Mouse (Mus musculus): ENCODE measurements around the gene Ino80e. TPM values are rescaled to one million over a fixed set of nuclear protein-coding genes. Genes with fewer than 3 reads are reported as not detected.

Gene Ino80e
- polyA plus RNA-seq, 1 experiment from 2014 or later, result 124 TPM

DNA sequence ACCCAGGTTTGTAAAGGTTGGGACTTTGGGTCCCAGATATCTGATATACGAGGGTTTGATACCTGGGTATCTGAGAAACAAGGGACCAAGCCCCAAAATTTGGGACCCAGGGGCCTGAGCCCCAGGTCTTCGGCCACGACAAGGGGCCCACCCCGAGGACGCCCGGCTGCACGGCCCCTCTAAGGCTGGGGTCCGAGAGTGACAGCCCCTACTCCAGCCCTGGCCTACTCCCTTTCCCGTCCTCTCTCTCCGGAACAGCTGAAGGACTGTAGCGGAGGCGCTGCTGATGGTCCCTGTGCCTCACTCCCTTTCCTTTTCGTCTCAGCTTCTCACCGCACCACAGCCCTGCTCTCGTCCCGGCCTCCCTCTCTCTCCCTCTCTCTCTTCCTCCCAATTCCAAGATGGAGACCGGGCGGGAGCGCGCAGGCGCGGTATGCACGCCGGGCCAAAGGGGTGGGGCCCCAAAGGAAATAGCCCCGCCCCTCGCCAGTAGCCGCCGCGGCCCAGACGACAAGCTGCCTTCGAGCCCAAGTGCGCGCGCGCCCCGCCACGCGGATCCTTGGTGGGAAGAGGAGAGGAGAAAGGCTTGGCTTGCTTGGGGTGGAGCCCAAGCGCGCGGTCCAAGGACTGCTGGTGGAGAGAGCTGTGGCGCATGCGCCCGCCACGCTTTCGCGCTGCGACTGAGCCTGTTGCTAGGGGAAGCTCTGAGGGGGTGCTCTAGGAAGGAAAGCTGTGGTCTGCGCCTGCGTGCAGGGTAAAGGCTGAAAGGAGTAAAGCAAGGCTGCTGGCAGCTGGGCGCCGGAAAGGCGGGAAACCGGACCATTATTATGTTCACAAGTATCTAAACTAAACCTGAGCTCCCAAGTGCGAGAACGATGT is 22.3 kb upstream of the Ino80e start, which contains the start of gene Taok2:
Gene Taok2 (minus strand): TSS at position 418 of the 879 bp plus-strand sequence.
- peaks cover 29% of the 10 kb centered on the region for H3K4me1 ChIP-seq (replicated peaks; ENCODE audit: control insufficient read depth, insufficient read depth, low read length)
- no peaks in the 10 kb centered on the region for H3K9me3 ChIP-seq (ENCODE audit: control insufficient read depth, low read length)
- ATAC-seq (replicated peaks; ENCODE audit: low FRiP score), result peak; percentile 97
- peak; percentile 99 for DNase-seq (ENCODE audit: low spot score)
- peaks cover 9% of the 10 kb centered on the region for H3K36me3 ChIP-seq (ENCODE audit: control insufficient read depth, insufficient read depth, low read length)
- peak within 1 kb of the TSS; percentile 100 for H3K4me2 ChIP-seq
- under 1% methylated on average over 56 of the region's 56 CpGs for WGBS
- H3K9ac ChIP-seq (ENCODE audit: low read depth, low read length), result peak within 1 kb of the TSS; percentile 87
- H3K27me3 ChIP-seq (replicated peaks; ENCODE audit: control insufficient read depth, insufficient read depth, low read length), result no peaks in the 10 kb centered on the region
- peak within 1 kb of the TSS; percentile 88 for H3K4me3 ChIP-seq (ENCODE audit: low read depth, low read length)
- peak within 1 kb of the TSS; percentile 92 for H3K27ac ChIP-seq (ENCODE audit: low read depth, low read length)

DNA sequence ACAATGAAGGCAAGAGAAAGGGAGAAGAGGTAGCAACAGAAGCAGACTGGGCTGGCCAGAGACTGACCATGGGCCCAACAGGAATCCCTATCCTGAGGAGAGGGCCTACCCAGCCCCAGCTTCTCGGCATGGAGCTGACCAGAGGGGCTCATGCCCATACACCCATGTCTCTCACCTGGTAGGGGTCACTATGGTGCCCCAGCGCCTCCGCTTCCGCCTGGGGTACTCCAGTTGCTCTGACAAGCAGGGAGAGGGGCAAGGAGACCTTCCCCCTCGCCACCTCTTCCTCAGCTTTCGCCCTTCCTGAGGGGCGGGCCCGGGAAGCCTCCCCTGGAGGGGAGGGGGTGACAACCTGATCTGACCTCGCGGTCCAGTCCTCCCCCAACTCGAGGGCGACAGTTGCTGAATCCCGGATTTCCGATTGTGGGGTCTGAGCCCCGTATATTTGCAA is 21.6 kb upstream of the Ino80e start:
- Histone ChIP-seq H3K9me3 (ENCODE audit: control insufficient read depth, low read length) (no peaks in the 10 kb centered on the region), H3K4me3 (ENCODE audit: low read depth, low read length) (peak overlapping the region; percentile 88), H3K4me2 (peak overlapping the region; percentile 100), H3K27me3 (replicated peaks; ENCODE audit: control insufficient read depth, insufficient read depth, low read length) (no peaks in the 10 kb centered on the region), H3K36me3 (ENCODE audit: control insufficient read depth, insufficient read depth, low read length) (peaks cover 16% of the 10 kb centered on the region), H3K27ac (ENCODE audit: low read depth, low read length) (peak overlapping the region; percentile 92), H3K4me1 (replicated peaks; ENCODE audit: control insufficient read depth, insufficient read depth, low read length) (peaks cover 29% of the 10 kb centered on the region), H3K9ac (ENCODE audit: low read depth, low read length) (peak overlapping the region; percentile 87)
- ATAC-seq (replicated peaks; ENCODE audit: low FRiP score) (0 out of 2 replicates have a peak, but pooled peaks have one; percentile 3), DNase-seq (ENCODE audit: low spot score) (no peak)
- under 1% methylated on average over 15 of the region's 15 CpGs for WGBS

DNA sequence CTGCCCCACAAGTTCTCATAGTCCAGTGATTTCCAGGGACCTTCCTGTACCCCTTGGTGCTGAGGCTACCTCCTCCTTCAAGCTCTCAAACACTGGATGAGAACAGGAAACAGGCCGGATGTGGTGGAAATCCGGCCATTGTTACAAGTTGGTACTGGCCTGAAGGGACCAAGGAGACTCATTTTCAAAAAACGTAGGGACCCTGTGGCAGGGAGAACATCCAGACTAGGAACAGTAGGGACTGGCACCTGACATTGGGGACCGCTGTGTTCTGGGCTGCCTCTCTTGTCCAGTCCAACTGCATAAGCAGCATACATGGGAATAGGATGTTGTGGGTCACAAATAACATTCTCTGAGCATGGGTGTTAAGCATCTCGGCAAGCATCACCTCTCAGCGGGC is 18.9 kb upstream of the Ino80e start:
- H3K4me2 ChIP-seq, result peak overlapping the region; percentile 100
- no peaks in the 10 kb centered on the region for H3K9me3 ChIP-seq (ENCODE audit: control insufficient read depth, low read length)
- H3K27ac ChIP-seq (ENCODE audit: low read depth, low read length), result peak overlapping the region; percentile 28; the same call in 1 of the 2 replicates
- WGBS, result 58% methylated on average over 6 of the region's 6 CpGs
- H3K4me1 ChIP-seq (replicated peaks; ENCODE audit: control insufficient read depth, insufficient read depth, low read length), result peaks cover 29% of the 10 kb centered on the region
- DNase-seq (ENCODE audit: low spot score) (no peak), ATAC-seq (replicated peaks; ENCODE audit: low FRiP score) (no peak)
- H3K27me3 ChIP-seq (replicated peaks; ENCODE audit: control insufficient read depth, insufficient read depth, low read length), result no peaks in the 10 kb centered on the region
- 0 out of 2 replicates have a peak overlapping the region, but pooled peaks have one; percentile 16 for H3K9ac ChIP-seq (ENCODE audit: low read depth, low read length)
- no peak overlapping the region; the same call in 1 of the 2 replicates for H3K4me3 ChIP-seq (ENCODE audit: low read depth, low read length)
- peaks cover 33% of the 10 kb centered on the region for H3K36me3 ChIP-seq (ENCODE audit: control insufficient read depth, insufficient read depth, low read length)

GRCm38 (mm10) chr7:126877239-126877638 is 15.1 kb upstream of the Ino80e start:
- H3K9me3 ChIP-seq (ENCODE audit: control insufficient read depth, low read length), result no peaks in the 10 kb centered on the region
- H3K27me3 ChIP-seq (replicated peaks; ENCODE audit: control insufficient read depth, insufficient read depth, low read length), result no peaks in the 10 kb centered on the region
- no peak overlapping the region for H3K4me2 ChIP-seq
- DNase-seq (ENCODE audit: low spot score) (no peak), ATAC-seq (replicated peaks; ENCODE audit: low FRiP score) (no peak)
- H3K27ac ChIP-seq (ENCODE audit: low read depth, low read length), result no peak overlapping the region; the same call in 1 of the 2 replicates
- WGBS, result 100% methylated on average over 1 of the region's 1 CpGs
- peaks cover 13% of the 10 kb centered on the region for H3K4me1 ChIP-seq (replicated peaks; ENCODE audit: control insufficient read depth, insufficient read depth, low read length)
- no peak overlapping the region for H3K9ac ChIP-seq (ENCODE audit: low read depth, low read length)
- H3K36me3 ChIP-seq (ENCODE audit: control insufficient read depth, insufficient read depth, low read length), result peaks cover 66% of the 10 kb centered on the region
- no peak overlapping the region for H3K4me3 ChIP-seq (ENCODE audit: low read depth, low read length)

DNA sequence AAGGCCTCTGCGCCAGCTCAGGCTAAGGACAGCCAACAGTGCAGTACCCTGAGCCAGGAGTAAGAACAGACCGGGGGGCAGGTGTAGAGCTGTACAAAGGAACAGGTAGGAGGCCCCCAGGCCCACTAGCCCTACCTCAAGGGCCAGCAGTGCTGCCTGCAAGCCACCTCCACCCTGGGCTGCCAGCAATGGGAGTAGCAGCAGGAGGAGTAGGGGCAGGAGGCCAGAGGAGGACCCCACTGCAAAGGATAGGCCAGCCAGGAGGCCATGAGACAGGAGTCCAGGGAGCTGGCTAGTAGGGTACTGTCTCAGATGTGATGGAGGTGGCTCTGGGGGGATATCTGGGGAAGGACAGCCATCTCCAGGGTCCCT is 8.3 kb upstream of the Ino80e start:
- Histone ChIP-seq H3K4me1 (replicated peaks; ENCODE audit: control insufficient read depth, insufficient read depth, low read length) (no peaks in the 10 kb centered on the region), H3K9ac (ENCODE audit: low read depth, low read length) (no peak overlapping the region), H3K4me2 (no peak overlapping the region), H3K27me3 (replicated peaks; ENCODE audit: control insufficient read depth, insufficient read depth, low read length) (no peaks in the 10 kb centered on the region), H3K4me3 (ENCODE audit: low read depth, low read length) (no peak overlapping the region), H3K36me3 (ENCODE audit: control insufficient read depth, insufficient read depth, low read length) (peaks cover 69% of the 10 kb centered on the region), H3K27ac (ENCODE audit: low read depth, low read length) (no peak overlapping the region), H3K9me3 (ENCODE audit: control insufficient read depth, low read length) (no peaks in the 10 kb centered on the region)
- ATAC-seq (replicated peaks; ENCODE audit: low FRiP score) (no peak), DNase-seq (ENCODE audit: low spot score) (no peak)
- WGBS, result 88% methylated on average over 2 of the region's 2 CpGs

DNA sequence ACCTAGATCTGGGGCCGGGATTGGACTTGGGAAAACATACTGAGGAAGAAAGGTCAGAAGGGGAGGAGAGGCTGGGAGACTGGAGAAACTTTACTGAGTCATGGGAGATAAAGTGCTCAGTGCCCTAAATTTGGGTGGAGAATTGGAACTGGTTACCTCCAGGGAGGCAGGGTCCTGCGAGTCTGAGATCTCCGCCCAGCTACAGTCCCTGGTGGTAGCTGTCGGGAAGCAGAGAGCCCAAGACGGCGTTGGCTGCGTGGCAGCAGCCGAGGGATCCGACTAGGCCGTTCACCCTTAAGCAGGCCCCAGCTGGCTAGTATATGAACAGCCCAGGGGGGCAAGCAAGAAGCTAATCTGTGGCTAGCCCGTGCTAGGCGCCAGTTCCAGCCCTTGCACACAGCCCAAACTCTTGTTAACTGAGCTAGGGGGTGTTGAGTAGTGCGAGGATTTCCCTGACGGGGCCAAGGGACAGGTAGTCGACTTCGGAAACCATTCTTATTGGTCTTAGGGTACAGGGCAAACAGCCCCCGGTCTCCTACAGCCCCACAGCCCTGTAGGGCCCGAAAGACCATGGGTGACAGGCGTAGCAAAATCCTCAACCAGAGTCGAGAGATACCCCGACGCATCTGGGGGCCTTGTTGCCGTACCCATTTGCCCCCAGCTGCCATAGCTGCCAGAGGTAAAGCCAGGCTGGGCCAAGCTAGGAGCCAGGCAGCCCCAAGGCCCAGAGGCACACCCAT is 7.8 kb upstream of the Ino80e start:
- H3K9me3 ChIP-seq (ENCODE audit: control insufficient read depth, low read length), result no peaks in the 10 kb centered on the region
- no peak overlapping the region for H3K27ac ChIP-seq (ENCODE audit: low read depth, low read length)
- H3K9ac ChIP-seq (ENCODE audit: low read depth, low read length), result no peak overlapping the region
- 90% methylated on average over 23 of the region's 23 CpGs for WGBS
- H3K27me3 ChIP-seq (replicated peaks; ENCODE audit: control insufficient read depth, insufficient read depth, low read length), result no peaks in the 10 kb centered on the region
- H3K4me1 ChIP-seq (replicated peaks; ENCODE audit: control insufficient read depth, insufficient read depth, low read length), result no peaks in the 10 kb centered on the region
- peaks cover 66% of the 10 kb centered on the region for H3K36me3 ChIP-seq (ENCODE audit: control insufficient read depth, insufficient read depth, low read length)
- ATAC-seq (replicated peaks; ENCODE audit: low FRiP score) (no peak), DNase-seq (ENCODE audit: low spot score) (no peak)
- no peak overlapping the region for H3K4me2 ChIP-seq
- no peak overlapping the region for H3K4me3 ChIP-seq (ENCODE audit: low read depth, low read length)

GRCm38 (mm10) chr7:126868003-126868402 is 5.8 kb upstream of the Ino80e start:
- H3K4me1 ChIP-seq (replicated peaks; ENCODE audit: control insufficient read depth, insufficient read depth, low read length), result peaks cover 14% of the 10 kb centered on the region
- H3K27me3 ChIP-seq (replicated peaks; ENCODE audit: control insufficient read depth, insufficient read depth, low read length), result no peaks in the 10 kb centered on the region
- WGBS, result 89% methylated on average over 12 of the region's 12 CpGs
- H3K27ac ChIP-seq (ENCODE audit: low read depth, low read length), result no peak overlapping the region
- no peaks in the 10 kb centered on the region for H3K9me3 ChIP-seq (ENCODE audit: control insufficient read depth, low read length)
- no peak overlapping the region for H3K4me2 ChIP-seq
- DNase-seq (ENCODE audit: low spot score) (no peak), ATAC-seq (replicated peaks; ENCODE audit: low FRiP score) (no peak)
- H3K9ac ChIP-seq (ENCODE audit: low read depth, low read length), result no peak overlapping the region
- peaks cover 56% of the 10 kb centered on the region for H3K36me3 ChIP-seq (ENCODE audit: control insufficient read depth, insufficient read depth, low read length)
- H3K4me3 ChIP-seq (ENCODE audit: low read depth, low read length), result no peak overlapping the region

GRCm38 (mm10) chr7:126867534-126867933 is 5.4 kb upstream of the Ino80e start:
- no peaks in the 10 kb centered on the region for H3K9me3 ChIP-seq (ENCODE audit: control insufficient read depth, low read length)
- no peaks in the 10 kb centered on the region for H3K27me3 ChIP-seq (replicated peaks; ENCODE audit: control insufficient read depth, insufficient read depth, low read length)
- peaks cover 52% of the 10 kb centered on the region for H3K36me3 ChIP-seq (ENCODE audit: control insufficient read depth, insufficient read depth, low read length)
- 92% methylated on average over 2 of the region's 2 CpGs for WGBS
- no peak overlapping the region for H3K27ac ChIP-seq (ENCODE audit: low read depth, low read length)
- no peak overlapping the region for H3K4me3 ChIP-seq (ENCODE audit: low read depth, low read length)
- H3K4me2 ChIP-seq, result no peak overlapping the region
- ATAC-seq (replicated peaks; ENCODE audit: low FRiP score) (no peak), DNase-seq (ENCODE audit: low spot score) (no peak)
- H3K4me1 ChIP-seq (replicated peaks; ENCODE audit: control insufficient read depth, insufficient read depth, low read length), result peaks cover 16% of the 10 kb centered on the region
- no peak overlapping the region for H3K9ac ChIP-seq (ENCODE audit: low read depth, low read length)
